Mouse (Mus musculus): ENCODE measurements around the gene Rhoh.

Gene Rhoh

GRCm38 (mm10) chr5:65858898-65859297 lies 2.1 kb upstream of the Rhoh start:
- DNase-seq (ENCODE audit: extremely low read depth, insufficient read length, low spot score), result no peak

- no peak for DNase-seq (ENCODE audit: extremely low read depth, insufficient read length, low spot score)
These were observed 1.6 kb upstream of the Rhoh start for GRCm38 (mm10) chr5:65859396-65859795.

GRCm38 (mm10) chr5:65860281-65861000 lies 572 bp upstream of the Rhoh start:
- no peak for DNase-seq (ENCODE audit: extremely low read depth, insufficient read length, low spot score)

- DNase-seq (ENCODE audit: extremely low read depth, insufficient read length, low spot score), result no peak
These were observed 1.4 kb downstream of the Rhoh start for GRCm38 (mm10) chr5:65862217-65862927.

- no peak for DNase-seq (ENCODE audit: extremely low read depth, insufficient read length, low spot score)
These were observed 2.3 kb downstream of the Rhoh start for GRCm38 (mm10) chr5:65863349-65863749.

- DNase-seq (ENCODE audit: extremely low read depth, insufficient read length, low spot score), result no peak
These were observed 3.5 kb downstream of the Rhoh start for GRCm38 (mm10) chr5:65864486-65864885.

- DNase-seq (ENCODE audit: extremely low read depth, insufficient read length, low spot score), result no peak
These were observed 3.9 kb downstream of the Rhoh start for GRCm38 (mm10) chr5:65864946-65865345.

- no peak for DNase-seq (ENCODE audit: extremely low read depth, insufficient read length, low spot score)
These were observed 5.6 kb downstream of the Rhoh start for GRCm38 (mm10) chr5:65866591-65866990.

GRCm38 (mm10) chr5:65867380-65868116 lies 6.5 kb downstream of the Rhoh start:
- no peak for DNase-seq (ENCODE audit: extremely low read depth, insufficient read length, low spot score)

GRCm38 (mm10) chr5:65868419-65868818 lies 7.4 kb downstream of the Rhoh start:
- no peak for DNase-seq (ENCODE audit: extremely low read depth, insufficient read length, low spot score)

- DNase-seq (ENCODE audit: extremely low read depth, insufficient read length, low spot score), result no peak
These were observed 8.6 kb downstream of the Rhoh start for GRCm38 (mm10) chr5:65869660-65870059.

- DNase-seq (ENCODE audit: extremely low read depth, insufficient read length, low spot score), result no peak
These were observed 10.4 kb downstream of the Rhoh start for GRCm38 (mm10) chr5:65871276-65871875.

- no peak for DNase-seq (ENCODE audit: extremely low read depth, insufficient read length, low spot score)
These were observed 12.2 kb downstream of the Rhoh start for GRCm38 (mm10) chr5:65873212-65873611.

- DNase-seq (ENCODE audit: extremely low read depth, insufficient read length, low spot score), result no peak
These were observed 14.3 kb downstream of the Rhoh start for GRCm38 (mm10) chr5:65875269-65875668.

- DNase-seq (ENCODE audit: extremely low read depth, insufficient read length, low spot score), result no peak
These were observed 17.4 kb downstream of the Rhoh start for GRCm38 (mm10) chr5:65878367-65878766.

- no peak for DNase-seq (ENCODE audit: extremely low read depth, insufficient read length, low spot score)
These were observed 20.2 kb downstream of the Rhoh start for GRCm38 (mm10) chr5:65881254-65881653.

GRCm38 (mm10) chr5:65882476-65883205 lies 21.6 kb downstream of the Rhoh start:
- no peak for DNase-seq (ENCODE audit: extremely low read depth, insufficient read length, low spot score)

GRCm38 (mm10) chr5:65883355-65883754 lies 22.3 kb downstream of the Rhoh start:
- DNase-seq (ENCODE audit: extremely low read depth, insufficient read length, low spot score), result no peak

- no peak for DNase-seq (ENCODE audit: extremely low read depth, insufficient read length, low spot score)
These were observed 24.9 kb downstream of the Rhoh start for GRCm38 (mm10) chr5:65885699-65886443.

GRCm38 (mm10) chr5:65888102-65888501 lies 27.1 kb downstream of the Rhoh start:
- no peak for DNase-seq (ENCODE audit: extremely low read depth, insufficient read length, low spot score)

Measured in 3134 (cell line).